Mouse (Mus musculus) granulocyte monocyte progenitor cell, adult 5-6 weeks (primary cell): Measurements from ENCODE around the gene Zfp62. TPM values are rescaled to one million over a fixed set of nuclear protein-coding genes. Genes with fewer than 3 reads are reported as not detected.

Source experiments
- ATAC-seq: replicated peaks from 2 replicates; pipeline ENCODE4 v1.8.0; 2016; ENCODE audit warnings: mild to moderate bottlenecking, moderate TSS enrichment, inconsistent platforms; ENCODE audit not compliant: poor library complexity, severe bottlenecking
- total RNA-seq, 2 experiments: library from RNA; stranded (forward) in 1 of 2; stranded (reverse) in 1 of 2; fragments of 200-712, 200-1000 nt in 1 of 2; fragments of >200 nt in 1 of 2; fragmentation: Nextera tagmentation in 1 of 2; gene quantifications; 2 replicates each; pipeline ENCODE4 v1.2.3; 2014 to 2017

Zfp62 gene
- total RNA-seq, 2 experiments from 2014 or later: 46.4 to 88.5 TPM

GRCm38 (mm10) chr11:49267316-49267715 lies 64.2 kb downstream of the Zfp62 start:
- no peak for ATAC-seq

- ATAC-seq: no peak
Observed at GRCm38 (mm10) chr11:49267970-49268579, 65.0 kb downstream of the Zfp62 start.

Other genes with a start within 250 kb of the Zfp62 start
- gene Olfr56, start 224.4 kb upstream of the Zfp62 start, total RNA-seq (2014; fragmentation: Nextera tagmentation): 1.7 TPM in 1 of 2 replicates, not detected in the other
- gene Olfr56, start 224.4 kb upstream of the Zfp62 start, total RNA-seq (2017): 2.1 and 2.5 TPM in 2 replicates
- 13.1 and 13.3 TPM in 2 replicates for gene 9930111J21Rik1, start 223.9 kb upstream of the Zfp62 start, total RNA-seq (2014; fragmentation: Nextera tagmentation)
- gene 9930111J21Rik1, start 223.9 kb upstream of the Zfp62 start, total RNA-seq (2017): 7.3 and 17.1 TPM in 2 replicates
- gene Gm12185, start 211.1 kb upstream of the Zfp62 start, total RNA-seq (2014; fragmentation: Nextera tagmentation): not detected in 2 replicates
- gene Gm12185, start 211.1 kb upstream of the Zfp62 start, total RNA-seq (2017): 0.43 TPM in 1 of 2 replicates, not detected in the other
- gene Tgtp1, start 209.1 kb upstream of the Zfp62 start, total RNA-seq (2014; fragmentation: Nextera tagmentation): 2.3 TPM in 1 of 2 replicates, not detected in the other
- gene Tgtp1, start 209.1 kb upstream of the Zfp62 start, total RNA-seq (2017): 2.2 and 7.1 TPM in 2 replicates
- 40.1 and 45.9 TPM in 2 replicates for gene 9930111J21Rik2, start 152.1 kb upstream of the Zfp62 start, total RNA-seq (2014; fragmentation: Nextera tagmentation)
- 29.3 and 35.2 TPM in 2 replicates for gene 9930111J21Rik2, start 152.1 kb upstream of the Zfp62 start, total RNA-seq (2017)
- 6.8 and 8.9 TPM in 2 replicates for gene Tgtp2, start 139.1 kb upstream of the Zfp62 start, total RNA-seq (2014; fragmentation: Nextera tagmentation)
- gene Tgtp2, start 139.1 kb upstream of the Zfp62 start, total RNA-seq (2017): 27.9 and 40.5 TPM in 2 replicates
- gene Ifi47, start 126.7 kb upstream of the Zfp62 start, total RNA-seq (2014; fragmentation: Nextera tagmentation): 84.9 and 101 TPM in 2 replicates
- gene Ifi47, start 126.7 kb upstream of the Zfp62 start, total RNA-seq (2017): 45.8 and 73.5 TPM in 2 replicates
- not detected in 2 replicates for gene Olfr1396, start 88.4 kb upstream of the Zfp62 start, total RNA-seq (2014; fragmentation: Nextera tagmentation)
- gene Olfr1396, start 88.4 kb upstream of the Zfp62 start, total RNA-seq (2017): not detected in 2 replicates
- not detected in 2 replicates for gene Olfr1395, start 61.0 kb upstream of the Zfp62 start, total RNA-seq (2014; fragmentation: Nextera tagmentation)
- not detected in 2 replicates for gene Olfr1395, start 61.0 kb upstream of the Zfp62 start, total RNA-seq (2017)
- gene Olfr1394, start 48.9 kb upstream of the Zfp62 start, total RNA-seq (2014; fragmentation: Nextera tagmentation): not detected in 2 replicates
- gene Olfr1394, start 48.9 kb upstream of the Zfp62 start, total RNA-seq (2017): not detected in 2 replicates
- gene Btnl9, start 16.1 kb upstream of the Zfp62 start, total RNA-seq (2014; fragmentation: Nextera tagmentation): 3.8 and 4.1 TPM in 2 replicates
- 5.3 and 7.6 TPM in 2 replicates for gene Btnl9, start 16.1 kb upstream of the Zfp62 start, total RNA-seq (2017)
- 44.1 and 74.5 TPM in 2 replicates for gene Mgat1, start 40.9 kb downstream of the Zfp62 start, total RNA-seq (2014; fragmentation: Nextera tagmentation)
- gene Mgat1, start 40.9 kb downstream of the Zfp62 start, total RNA-seq (2017): 51.6 and 59.4 TPM in 2 replicates
- not detected in 2 replicates for gene Olfr1393, start 75.0 kb downstream of the Zfp62 start, total RNA-seq (2014; fragmentation: Nextera tagmentation)
- gene Olfr1393, start 75.0 kb downstream of the Zfp62 start, total RNA-seq (2017): not detected in 2 replicates
- not detected in 2 replicates for gene Olfr1392, start 82.0 kb downstream of the Zfp62 start, total RNA-seq (2014; fragmentation: Nextera tagmentation)
- gene Olfr1392, start 82.0 kb downstream of the Zfp62 start, total RNA-seq (2017): not detected in 2 replicates
- gene Olfr10, start 101.4 kb downstream of the Zfp62 start, total RNA-seq (2014; fragmentation: Nextera tagmentation): not detected in 2 replicates
- not detected in 2 replicates for gene Olfr10, start 101.4 kb downstream of the Zfp62 start, total RNA-seq (2017)
- not detected in 2 replicates for gene Olfr1391, start 119.5 kb downstream of the Zfp62 start, total RNA-seq (2014; fragmentation: Nextera tagmentation)
- gene Olfr1391, start 119.5 kb downstream of the Zfp62 start, total RNA-seq (2017): not detected in 2 replicates
- not detected in 2 replicates for gene Olfr1390, start 131.9 kb downstream of the Zfp62 start, total RNA-seq (2014; fragmentation: Nextera tagmentation)
- gene Olfr1390, start 131.9 kb downstream of the Zfp62 start, total RNA-seq (2017): not detected in 2 replicates
- not detected in 2 replicates for gene Olfr1389, start 219.8 kb downstream of the Zfp62 start, total RNA-seq (2014; fragmentation: Nextera tagmentation)
- not detected in 2 replicates for gene Olfr1389, start 219.8 kb downstream of the Zfp62 start, total RNA-seq (2017)
- gene Olfr1388, start 233.3 kb downstream of the Zfp62 start, total RNA-seq (2014; fragmentation: Nextera tagmentation): not detected in 2 replicates
- gene Olfr1388, start 233.3 kb downstream of the Zfp62 start, total RNA-seq (2017): 0.09 and 0.21 TPM in 2 replicates